Mouse (Mus musculus) cerebellum, postnatal 4 days (tissue): ENCODE data around the gene Cdh19.

Source experiments
- DNase-seq, 2 experiments: peaks; one replicate each; pipeline ENCODE4 v3.0.0; 2022; ENCODE audit warnings: low spot score in 2 of 2, mixed read lengths in 1 of 2

Gene Cdh19

GRCm38 (mm10) chr1:110977484-110977883 is at the start of gene Cdh19:
Cdh19 (minus strand) TSS chr1:110977584.
- no peak for DNase-seq

DNA sequence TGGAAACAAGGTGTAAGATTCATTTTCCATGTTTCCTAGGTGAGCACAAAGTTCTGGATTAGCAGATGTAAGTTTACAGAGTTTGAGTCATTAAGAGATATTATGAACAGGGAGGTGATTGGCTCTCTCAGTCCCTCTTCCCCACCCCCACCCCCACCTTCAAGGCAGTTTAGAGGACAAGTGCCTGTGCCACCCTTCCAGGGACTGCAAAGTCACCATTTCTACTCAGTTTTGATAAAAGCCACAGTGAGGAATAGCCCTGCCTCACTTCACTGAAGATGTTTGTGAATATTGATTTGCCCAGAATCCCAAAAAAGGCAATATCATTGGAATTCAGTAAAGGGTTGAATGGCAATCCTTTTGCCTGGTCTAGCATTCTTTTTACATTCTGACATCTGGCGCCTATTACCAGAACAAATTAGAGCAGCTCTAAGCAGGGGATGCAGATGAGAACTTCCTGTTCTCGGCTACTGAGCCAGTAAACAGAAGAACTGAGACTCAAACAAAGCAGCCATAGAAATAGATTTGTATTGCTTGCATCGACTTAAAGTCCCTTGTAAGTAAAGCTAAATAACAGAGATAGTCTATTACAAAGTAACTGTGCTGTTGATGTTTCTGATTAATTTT is 43.2 kb upstream of the Cdh19 start:
- DNase-seq, result no peak

- no peak for DNase-seq
Observed at GRCm38 (mm10) chr1:111017640-111018039, 40.3 kb upstream of the Cdh19 start.

DNA sequence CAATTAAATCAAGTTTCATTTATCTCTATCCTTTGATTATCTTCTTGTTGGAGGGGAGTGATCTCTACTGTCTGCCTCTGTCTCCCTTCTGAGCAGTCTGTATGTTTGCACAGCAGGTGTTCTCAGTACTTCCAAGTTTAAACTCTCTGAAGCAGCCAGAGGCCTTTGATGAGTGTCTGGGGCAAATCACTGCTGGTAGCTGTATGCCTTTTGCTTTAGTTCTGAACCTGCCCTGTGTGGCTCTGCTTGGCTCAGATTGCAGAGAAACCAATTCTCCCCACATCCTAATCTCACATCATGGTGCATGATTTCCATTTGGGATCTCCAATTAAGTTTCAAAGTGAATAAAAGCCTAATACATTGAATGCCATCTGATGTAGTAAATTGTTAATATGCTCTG is 12.4 kb upstream of the Cdh19 start:
- DNase-seq, result no peak

- DNase-seq, result no peak
Observed at GRCm38 (mm10) chr1:110969201-110969600, 8.2 kb downstream of the Cdh19 start.

DNA sequence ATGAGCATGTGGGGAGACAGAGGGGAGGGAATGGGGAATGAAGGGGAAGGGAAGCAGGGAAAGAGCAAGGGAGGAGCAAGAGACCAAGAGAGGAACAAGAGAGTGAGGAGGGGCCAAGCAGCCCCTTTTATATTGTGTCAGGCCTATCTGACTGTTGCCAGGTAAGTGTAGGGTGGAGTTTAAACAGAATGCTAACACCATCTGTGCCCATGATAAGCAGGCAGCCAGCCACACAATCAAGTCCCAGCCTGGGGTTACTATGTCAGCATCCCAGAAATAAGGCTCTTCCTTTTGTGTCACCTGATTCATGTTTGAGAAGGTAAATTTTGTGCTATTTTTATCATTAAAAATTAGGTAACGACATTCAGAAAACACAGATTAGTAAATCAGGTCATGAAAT is 67.6 kb downstream of the Cdh19 start:
- no peak for DNase-seq

DNA sequence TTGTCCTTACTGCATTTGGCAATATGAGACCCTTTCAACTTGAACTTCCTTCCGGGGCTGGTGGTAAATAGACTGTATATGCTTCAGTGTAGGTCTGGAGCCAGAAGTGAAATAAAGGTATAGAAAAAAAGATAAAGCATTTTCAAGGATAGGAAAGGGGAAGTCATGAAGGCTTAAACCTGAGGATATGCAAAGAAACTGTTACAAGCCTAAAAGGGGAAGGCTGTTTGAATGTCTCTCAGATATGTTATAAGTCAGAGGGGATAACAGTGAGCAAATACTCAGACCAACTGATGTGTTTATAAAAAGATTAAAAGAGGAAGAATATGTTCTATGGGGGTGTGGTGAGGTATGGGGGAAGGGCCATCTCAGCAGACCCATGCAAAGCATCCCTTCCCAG is 68.2 kb downstream of the Cdh19 start:
- DNase-seq, result no peak

DNA sequence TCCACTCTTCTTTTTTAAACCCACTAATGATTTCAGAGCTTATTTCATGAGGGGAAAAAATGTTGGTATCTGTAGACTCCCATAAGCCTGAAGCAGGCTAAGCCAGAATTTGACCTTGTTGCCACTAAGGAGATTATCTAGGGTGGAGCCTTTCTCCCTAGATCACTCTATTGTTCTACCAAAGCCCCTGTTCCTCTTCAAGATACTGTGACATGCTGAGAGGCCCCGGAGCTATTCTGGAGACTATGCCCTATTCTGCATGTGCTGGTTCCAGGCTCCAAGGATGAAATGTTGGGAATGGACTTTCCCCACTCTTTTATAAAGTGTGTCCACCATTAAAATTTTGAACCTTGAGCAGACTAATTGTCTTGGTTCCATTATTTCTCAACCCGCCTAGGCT is 73.1 kb downstream of the Cdh19 start:
- DNase-seq, result no peak
